Mouse (Mus musculus) testis, adult 2 months (tissue): ENCODE data around the gene 2210407C18Rik.

Experiments
- CTCF ChIP-seq: fragments of 200-500 bp; IDR thresholded peaks from 2 replicates; pipeline ENCODE4 v1.5.1; 2012; ENCODE audit warnings: low read depth, mild to moderate bottlenecking, inconsistent platforms, low read length, moderate library complexity; ENCODE audit not compliant: control insufficient read depth, insufficient read depth, insufficient replicate concordance
- POLR2A ChIP-seq: fragments of 200-500 bp; IDR thresholded peaks from 2 replicates; pipeline ENCODE4 v1.6.1; 2012; ENCODE audit warnings: low read depth, mild to moderate bottlenecking, inconsistent platforms, low read length, moderate library complexity; ENCODE audit not compliant: control insufficient read depth

DNA sequence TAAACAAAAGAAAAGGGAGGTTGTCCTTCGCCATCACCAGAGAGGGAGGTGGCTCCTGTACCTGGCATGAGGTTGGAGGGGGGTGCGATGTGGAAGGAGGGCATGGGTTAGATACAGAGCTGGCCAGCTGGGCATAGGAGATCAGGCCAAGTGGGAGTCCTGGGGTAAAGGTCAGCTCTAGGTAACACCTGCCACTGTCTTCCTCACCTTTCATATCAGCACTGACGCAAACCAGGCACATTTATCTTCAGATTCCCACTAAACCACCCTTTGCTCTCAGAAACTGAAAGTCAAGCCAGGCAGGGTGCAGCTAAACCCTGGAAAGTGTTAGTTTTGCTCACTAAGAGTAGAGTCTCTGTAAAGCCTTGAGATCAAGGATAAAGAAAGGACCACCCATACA, 2.5 kb upstream of the 2210407C18Rik start:
- TF ChIP-seq POLR2A (no peak), CTCF (no peak)
